Mouse (Mus musculus) monocyte, adult 2 months (primary cell): Measurements from ENCODE around the gene Olfr1338.
"Not testable (repeated sequence)": the region's sequence is repeated elsewhere in the genome, so short reads cannot be mapped to it uniquely, and the experiment has no call there.

Experiments used
- DNase-seq, 2 experiments: peaks; one replicate each; pipeline ENCODE4 v3.0.0; 2022; ENCODE audit warnings: low spot score in 2 of 2, low read depth in 1 of 2

The Olfr1338 gene

DNA sequence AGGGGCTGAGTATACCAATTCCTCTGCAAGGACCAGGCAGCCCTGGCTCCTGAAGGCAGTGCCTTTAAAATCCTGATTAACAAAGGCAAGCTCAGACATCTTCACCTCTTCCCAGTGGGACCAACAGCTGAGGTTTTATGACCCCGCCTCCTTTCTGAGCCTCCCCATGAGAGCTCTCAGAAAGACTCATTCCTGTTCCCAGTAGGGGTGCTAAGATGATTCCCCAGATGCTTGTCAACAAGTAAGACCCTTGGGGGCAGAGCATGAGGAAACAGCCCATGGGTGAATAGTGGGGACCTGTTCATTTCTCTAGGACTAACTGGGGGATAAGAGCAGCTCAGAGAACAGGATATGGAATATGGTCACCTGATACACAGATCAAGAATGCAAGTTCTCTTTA lies at the start of gene Olfr1338:
Gene Olfr1338 (minus strand): TSS at position 101 of the 400 bp plus-strand sequence.
- no peak for DNase-seq

DNA sequence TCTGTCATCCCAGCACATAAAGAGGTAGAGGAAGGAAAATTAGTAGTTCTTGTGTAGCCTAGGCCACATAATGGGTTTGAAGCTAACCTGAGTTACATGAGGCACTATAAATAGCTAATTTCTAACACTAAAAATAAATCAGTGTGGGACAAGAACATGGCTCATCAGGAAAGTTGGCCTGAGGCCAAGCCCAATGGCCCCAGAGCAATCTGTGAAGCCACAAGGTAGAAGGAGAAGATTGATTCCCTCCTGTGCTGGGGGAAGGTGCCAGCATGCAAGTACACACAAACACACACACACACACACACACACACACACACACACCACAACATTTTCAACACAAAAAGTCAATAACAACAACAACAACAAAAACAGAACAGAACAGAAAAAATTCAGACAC lies 34.3 kb upstream of the Olfr1338 start:
- DNase-seq, result not testable (repeated sequence)

DNA sequence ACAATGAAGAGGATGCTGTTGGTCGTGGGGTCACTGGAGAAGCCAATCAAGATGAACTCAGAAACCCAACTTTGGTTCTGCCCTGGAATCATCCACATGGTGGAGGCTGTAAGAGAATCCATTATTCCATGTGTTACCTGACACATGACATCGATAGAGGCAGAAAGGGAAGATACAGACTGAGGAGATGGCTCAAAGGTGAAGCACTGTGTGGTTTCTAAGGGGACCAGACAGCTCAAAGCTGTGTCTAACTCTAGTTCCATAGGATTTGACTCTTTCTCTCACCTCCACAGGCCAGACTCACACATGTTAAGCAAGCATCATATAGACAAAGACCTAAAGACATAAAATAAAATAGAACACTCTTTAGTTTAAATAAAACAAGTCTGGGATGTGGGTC lies 23.9 kb upstream of the Olfr1338 start, which contains the start of gene Olfr1337:
Gene Olfr1337 (minus strand): TSS at position 101 of the 400 bp plus-strand sequence.
- DNase-seq, result no peak

DNA sequence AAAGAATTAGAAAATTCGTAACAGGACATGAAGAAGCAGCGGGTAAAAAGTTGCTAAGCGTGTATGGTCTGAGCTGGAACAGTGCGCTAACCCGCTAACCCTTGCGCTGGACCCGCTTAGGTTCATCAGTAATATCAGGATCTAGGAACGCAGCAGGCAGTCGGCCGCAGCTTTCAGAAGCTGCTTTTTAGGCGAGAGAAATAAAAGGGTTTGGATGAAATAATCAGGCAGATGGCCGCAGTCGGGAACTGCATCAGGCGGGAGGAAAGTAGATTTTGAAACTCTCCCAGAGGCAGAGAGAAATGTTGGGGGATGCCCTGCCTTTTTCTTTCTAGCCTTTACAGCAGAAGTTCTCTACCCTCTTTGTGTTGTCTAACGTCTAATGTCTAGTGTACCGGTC lies 16.7 kb downstream of the Olfr1338 start:
- no peak for DNase-seq

DNA sequence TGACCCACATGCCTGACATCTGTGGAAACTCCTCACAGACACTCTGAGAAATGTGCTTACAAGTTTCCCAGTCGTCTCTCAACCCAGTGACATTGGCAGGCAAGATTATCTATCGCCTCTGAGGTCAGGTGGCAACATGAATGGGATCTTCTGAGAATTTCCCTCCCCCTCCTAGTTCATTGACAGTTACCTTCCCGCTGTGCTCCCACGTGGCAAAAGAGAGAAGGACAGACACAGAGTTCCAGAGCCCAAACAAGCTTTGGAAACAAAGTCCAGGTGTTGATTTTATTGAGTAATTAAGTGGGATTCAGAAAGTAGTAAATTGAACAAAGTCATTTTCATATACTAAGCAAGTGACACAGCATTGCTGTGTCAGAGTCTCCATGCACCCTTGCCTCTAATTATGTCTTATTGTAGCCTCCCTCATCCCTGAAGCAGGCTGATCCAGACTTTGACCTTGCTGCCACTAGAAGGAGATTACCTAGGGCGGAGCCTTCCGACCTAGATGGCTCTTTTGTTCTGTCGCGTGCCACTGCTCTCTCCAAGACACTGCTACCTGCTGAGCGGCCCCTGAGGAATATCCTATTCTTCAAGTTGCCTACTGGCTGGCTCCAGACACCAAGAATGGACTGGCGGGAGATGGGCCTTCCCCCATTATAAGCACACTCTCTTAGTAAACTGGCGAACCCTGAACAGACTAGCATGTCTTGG lies 17.4 kb downstream of the Olfr1338 start:
- no peak for DNase-seq

DNA sequence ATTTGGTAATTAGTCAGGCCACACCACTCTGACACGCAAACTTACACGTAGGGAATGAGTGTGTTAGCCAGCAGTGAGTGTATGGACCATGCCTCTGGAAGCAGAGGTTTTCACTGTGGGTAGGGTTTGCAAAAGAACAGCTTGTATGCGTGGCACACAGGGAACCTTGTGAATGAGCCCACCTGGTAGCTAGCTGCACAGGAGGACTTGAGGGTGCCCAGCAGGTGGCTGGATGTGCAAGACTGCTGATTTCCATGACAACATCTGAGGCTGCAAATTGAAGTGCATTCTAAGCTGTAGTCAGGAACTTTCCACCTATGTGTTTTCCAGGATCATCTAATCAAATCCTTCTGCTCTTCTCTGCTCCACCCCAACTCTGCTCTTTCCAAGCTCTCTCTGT lies 19.0 kb downstream of the Olfr1338 start:
- DNase-seq, result no peak

DNA sequence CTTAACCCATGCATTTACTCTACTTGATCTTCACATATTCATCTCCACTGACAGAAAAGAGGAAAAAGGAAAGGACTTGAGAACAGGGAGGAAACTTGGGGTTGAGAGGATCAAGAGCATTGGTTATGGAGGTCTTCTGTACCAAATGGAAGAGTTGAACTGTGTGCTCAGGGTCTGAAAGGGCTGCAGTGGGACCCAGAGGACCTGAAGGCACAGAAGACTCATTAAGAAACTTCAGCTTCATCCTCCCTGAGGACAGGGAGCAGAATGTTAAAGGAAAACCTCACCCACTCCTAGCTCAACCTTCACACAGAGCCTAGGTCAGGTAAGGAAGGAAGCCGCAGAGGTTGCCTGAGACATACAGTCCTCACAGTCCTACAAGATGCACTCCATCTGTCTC lies 26.7 kb downstream of the Olfr1338 start, which contains the start of gene Olfr1339:
Gene Olfr1339 (plus strand): TSS at position 301 of the 400 bp plus-strand sequence.
- no peak for DNase-seq

DNA sequence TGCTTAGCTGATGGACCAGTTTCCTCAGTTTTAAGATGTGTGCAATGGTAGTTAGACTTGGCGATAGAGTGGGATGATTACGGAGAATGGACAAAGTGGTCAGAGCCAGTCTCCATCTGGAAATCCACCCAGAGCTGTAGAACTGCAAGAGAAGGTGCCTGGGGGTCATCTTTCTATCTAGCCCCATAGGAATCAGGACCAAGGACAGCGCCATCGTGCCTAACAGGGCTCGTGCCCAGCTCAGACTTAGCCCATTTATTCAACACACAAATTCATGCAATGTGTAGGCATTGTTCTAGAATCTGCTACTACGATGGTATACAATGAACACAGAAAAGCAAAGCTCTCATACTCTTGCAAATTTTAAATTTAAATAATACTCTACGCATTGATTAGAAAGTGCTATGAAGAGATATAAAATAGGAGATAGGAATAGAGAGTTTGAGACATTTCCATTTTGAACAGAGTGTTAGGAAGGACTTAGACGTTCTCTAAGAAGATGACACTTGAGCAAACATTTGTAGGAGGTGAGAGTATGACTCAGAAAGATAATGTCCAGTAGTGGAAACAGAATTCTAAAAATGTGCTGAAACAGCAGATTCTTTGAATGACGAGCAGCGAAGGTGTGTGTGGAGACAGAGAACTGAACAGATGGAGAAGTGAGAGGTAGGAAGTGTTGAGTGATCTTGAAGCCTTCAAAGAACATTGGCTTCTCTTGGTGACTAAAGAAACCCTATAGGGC lies 36.6 kb downstream of the Olfr1338 start:
- no peak for DNase-seq

DNA sequence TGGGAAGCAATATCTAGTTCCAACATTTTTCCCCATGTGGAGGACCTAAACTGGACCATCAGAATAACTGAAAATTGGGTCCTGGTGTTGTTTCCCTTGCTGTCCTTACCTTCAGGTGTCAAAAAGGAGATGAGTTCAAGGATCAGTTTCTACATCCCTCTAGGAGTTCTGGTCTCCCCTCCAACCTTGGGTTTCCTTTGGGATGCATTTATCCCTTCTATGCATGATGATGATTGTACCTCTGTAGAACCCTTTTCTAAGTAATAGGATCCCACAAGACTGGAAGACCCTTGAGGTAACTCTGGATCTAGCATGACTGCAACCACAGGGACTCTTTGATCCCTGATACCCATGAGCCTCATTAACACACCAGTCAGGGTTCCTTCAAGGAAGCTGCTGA lies 38.7 kb downstream of the Olfr1338 start, which contains the start of gene Olfr1340:
Gene Olfr1340 (plus strand): TSS at position 301 of the 400 bp plus-strand sequence.
- no peak for DNase-seq

DNA sequence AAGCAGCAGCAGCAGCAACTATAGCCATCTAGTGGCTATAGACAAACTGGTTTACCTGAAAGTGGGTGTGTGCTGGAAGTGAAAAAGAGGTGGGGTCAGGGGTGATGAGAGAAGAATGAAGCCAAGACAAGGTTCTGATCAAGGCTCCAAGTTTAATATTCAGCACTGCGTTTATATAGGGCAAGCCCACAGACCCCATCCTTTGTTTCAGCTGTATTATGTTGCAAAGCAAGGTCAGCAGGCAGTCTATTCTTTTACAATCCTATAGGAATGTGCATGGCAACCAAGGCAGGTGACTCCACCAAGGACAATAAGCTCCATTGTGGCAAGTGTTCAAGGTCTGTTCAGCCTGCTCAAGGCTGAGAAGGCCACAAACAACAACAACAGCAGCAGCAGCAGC lies 46.9 kb downstream of the Olfr1338 start:
- DNase-seq, result no peak

DNA sequence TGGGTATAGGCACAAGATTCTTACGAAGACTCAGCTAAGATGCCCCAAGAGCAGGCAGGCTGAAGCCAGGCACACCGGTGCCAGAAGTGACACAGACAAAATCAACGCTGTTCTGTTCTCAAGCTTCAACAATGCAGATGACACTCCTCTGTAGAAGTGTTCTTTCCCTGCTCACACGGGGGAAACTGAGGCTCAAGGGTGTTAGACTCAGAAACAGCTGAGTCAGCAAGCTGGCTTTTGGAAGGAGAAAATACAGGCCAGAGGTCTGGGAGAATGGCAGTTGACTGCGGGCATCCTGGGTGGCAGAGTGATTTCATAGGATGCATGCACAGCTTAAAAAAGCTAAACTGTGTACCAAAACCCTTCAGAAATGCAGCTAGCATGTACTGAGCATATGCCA lies 50.5 kb downstream of the Olfr1338 start:
- no peak for DNase-seq

DNA sequence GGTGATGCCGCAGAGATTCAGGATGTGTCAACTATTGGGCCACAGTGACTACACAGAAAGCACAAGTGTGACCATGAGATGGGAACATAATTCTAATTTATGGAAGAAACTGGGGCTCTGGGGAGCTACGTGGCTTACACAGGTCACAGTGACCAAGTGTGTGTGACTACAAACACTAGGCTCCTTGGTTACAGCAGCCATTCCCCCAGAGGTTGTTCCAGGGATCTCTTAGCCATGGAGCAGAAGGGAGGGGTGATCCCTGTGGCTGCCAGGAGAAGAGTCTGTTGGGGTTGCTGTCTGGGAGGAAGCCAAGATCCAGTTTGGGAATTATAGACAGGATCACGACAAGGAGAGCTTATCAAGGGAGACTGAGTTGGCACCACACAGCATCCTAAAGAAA lies 55.3 kb downstream of the Olfr1338 start, which contains the start of gene Olfr1341:
Gene Olfr1341 (plus strand): TSS at position 301 of the 400 bp plus-strand sequence.
- no peak for DNase-seq
